Mouse (Mus musculus): Measurements from ENCODE around the gene Gm5868.
"Not testable (repeated sequence)": the region's sequence is repeated elsewhere in the genome, so short reads cannot be mapped to it uniquely, and the experiment has no call there.

Gm5868 gene

GRCm38 (mm10) chr5:72587192-72587681, at the start of gene Gm5868:
Gm5868 (minus strand) TSS chr5:72587551.
- DNase-seq = no peak

- DNase-seq = no peak
Observed at GRCm38 (mm10) chr5:72636576-72636975, 49.2 kb upstream of the Gm5868 start.

GRCm38 (mm10) chr5:72636122-72636521, 48.8 kb upstream of the Gm5868 start:
- no peak for DNase-seq

GRCm38 (mm10) chr5:72634791-72635271, 47.5 kb upstream of the Gm5868 start:
- no peak for DNase-seq

GRCm38 (mm10) chr5:72630026-72630425, 42.7 kb upstream of the Gm5868 start:
- DNase-seq = no peak

GRCm38 (mm10) chr5:72621022-72621421, 33.7 kb upstream of the Gm5868 start:
- no peak for DNase-seq

- no peak for DNase-seq
Observed at GRCm38 (mm10) chr5:72617413-72617812, 30.1 kb upstream of the Gm5868 start.

GRCm38 (mm10) chr5:72603138-72603537, 15.8 kb upstream of the Gm5868 start:
- no peak for DNase-seq

- DNase-seq = peak; percentile 6 to 23
Observed at GRCm38 (mm10) chr5:72601006-72601405, 13.7 kb upstream of the Gm5868 start.

- not testable (repeated sequence) for DNase-seq
Observed at GRCm38 (mm10) chr5:72586667-72587191, 622 bp downstream of the Gm5868 start.

GRCm38 (mm10) chr5:72586122-72586521, 1.2 kb downstream of the Gm5868 start:
- DNase-seq = not testable (repeated sequence)

GRCm38 (mm10) chr5:72580970-72581332, 6.4 kb downstream of the Gm5868 start, which contains the start of gene Zar1:
Zar1 (minus strand) TSS chr5:72581254.
- DNase-seq = not testable (repeated sequence)

GRCm38 (mm10) chr5:72580088-72580969, 7.0 kb downstream of the Gm5868 start:
- peak; percentile 12 for DNase-seq

GRCm38 (mm10) chr5:72579599-72579998, 7.8 kb downstream of the Gm5868 start:
- DNase-seq = not testable (repeated sequence)

- DNase-seq = no peak
Observed at GRCm38 (mm10) chr5:72565621-72566020, 21.7 kb downstream of the Gm5868 start.

GRCm38 (mm10) chr5:72563183-72563582, 24.2 kb downstream of the Gm5868 start:
- DNase-seq = not testable (repeated sequence)

- no peak for DNase-seq
Observed at GRCm38 (mm10) chr5:72560976-72561628, 26.2 kb downstream of the Gm5868 start.

- DNase-seq = peak; percentile 99
Observed at GRCm38 (mm10) chr5:72559544-72560049, 27.8 kb downstream of the Gm5868 start, which contains the start of gene Nfxl1. Nfxl1 (minus strand) TSS chr5:72559684.

- no peak for DNase-seq
Observed at GRCm38 (mm10) chr5:72558716-72559526, 28.4 kb downstream of the Gm5868 start.

GRCm38 (mm10) chr5:72556245-72556644, 31.1 kb downstream of the Gm5868 start:
- no peak for DNase-seq

- DNase-seq = no peak
Observed at GRCm38 (mm10) chr5:72551209-72551608, 36.1 kb downstream of the Gm5868 start.
